Mouse (Mus musculus) cerebellum, postnatal 4 days (tissue): ENCODE results near the gene Rpl36-ps4.

ENCODE experiments used
- DNase-seq, 2 experiments: peaks; one replicate each; pipeline ENCODE4 v3.0.0; 2022; ENCODE audit warnings: low spot score in 2 of 2, mixed read lengths in 1 of 2

Rpl36-ps4 gene

DNA sequence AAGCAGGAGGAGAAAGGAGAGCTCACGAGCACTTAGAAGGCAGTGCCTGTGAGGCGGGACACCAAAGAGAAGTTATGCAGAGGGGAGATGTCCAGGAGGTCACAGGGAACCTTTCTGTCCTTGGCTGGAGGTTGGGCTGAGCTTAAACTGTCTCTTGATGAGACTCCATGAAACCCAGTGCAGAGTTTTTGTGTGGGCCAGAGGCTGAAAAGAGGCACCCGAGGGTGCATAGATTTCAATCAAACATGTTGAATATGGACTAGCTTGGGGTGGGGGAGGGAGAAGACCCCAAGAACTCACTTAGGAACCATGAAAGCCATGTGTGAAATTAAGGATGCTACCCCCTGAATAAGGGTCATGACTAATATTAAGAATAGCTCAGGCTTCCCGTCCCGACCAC lies at the start of gene Rpl36-ps4:
Rpl36-ps4 (plus strand) TSS at position 301 of the 400 bp plus-strand sequence.
- no peak for DNase-seq

GRCm38 (mm10) chr17:87871461-87872126 lies 49.2 kb upstream of the Rpl36-ps4 start:
- DNase-seq, result no peak

GRCm38 (mm10) chr17:87872286-87872685 lies 48.5 kb upstream of the Rpl36-ps4 start:
- DNase-seq, result peak; percentile 19 to 44

DNA sequence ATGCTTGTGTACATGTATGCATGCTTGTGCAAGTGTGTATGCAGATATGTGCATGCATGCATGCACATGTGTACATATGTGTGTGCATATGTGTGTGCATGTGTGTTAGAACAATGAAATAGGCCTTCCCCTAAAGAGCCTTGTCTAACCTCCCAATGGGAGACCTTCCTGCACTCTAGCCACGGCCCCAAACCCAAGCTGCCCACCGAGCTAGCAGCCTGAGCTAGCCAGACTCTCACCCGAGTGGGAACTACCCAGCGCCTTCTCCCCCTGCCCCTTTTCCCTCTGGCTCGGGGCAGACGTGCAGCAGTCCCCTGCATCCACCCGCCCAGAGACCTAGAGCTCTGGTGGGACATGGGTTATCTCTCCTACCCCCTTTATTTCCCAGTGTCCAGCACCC lies 47.3 kb upstream of the Rpl36-ps4 start:
- DNase-seq, result peak in 1 of 2 experiments; percentile 16

DNA sequence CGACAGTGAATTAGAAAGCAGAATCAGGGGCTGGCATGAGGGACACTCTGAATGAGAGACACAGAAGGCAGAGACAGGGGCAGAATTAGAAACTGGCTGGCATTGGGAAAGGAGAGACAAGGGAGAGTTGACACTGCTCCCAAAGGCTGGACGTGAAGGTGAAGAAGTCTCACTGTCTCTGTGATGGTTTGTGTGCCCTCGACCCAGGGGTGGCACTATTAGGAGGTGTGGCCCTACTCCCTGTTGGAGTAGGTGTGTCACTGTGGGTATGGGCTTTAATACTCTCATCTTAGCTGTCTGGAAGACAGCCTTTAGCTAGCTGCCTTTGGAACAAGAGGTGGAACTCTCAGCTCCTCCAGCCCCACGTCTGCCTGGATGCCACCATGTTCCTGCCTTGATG lies 46.8 kb upstream of the Rpl36-ps4 start:
- peak in 1 of 2 experiments; percentile 2 for DNase-seq

DNA sequence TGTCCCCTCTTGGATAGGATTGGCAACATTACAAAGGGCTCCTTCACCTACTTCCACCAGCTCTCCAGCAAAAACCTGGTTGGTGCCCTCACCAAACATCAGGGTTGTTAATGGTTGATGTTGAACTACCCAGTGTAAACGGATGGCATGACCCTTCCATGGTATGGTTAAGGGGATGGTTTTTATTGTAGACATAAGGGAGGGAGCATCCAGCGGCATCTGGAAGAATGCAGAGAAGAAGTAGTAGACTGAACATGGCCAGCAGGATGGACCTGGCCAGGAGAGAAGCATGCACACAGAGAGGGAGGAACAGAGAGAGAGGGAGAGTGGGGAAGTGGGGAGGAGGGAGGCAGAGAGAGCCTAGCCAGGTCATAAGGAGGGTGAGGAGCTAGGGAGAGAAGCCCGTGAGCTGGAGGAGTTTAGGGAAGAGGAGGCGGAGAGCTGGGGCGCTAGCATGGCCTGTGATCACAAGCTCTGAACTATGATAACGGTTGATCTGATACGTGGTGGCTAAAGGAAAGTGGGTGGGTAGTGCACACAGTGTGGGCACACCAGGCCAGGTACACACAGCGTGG lies 45.3 kb upstream of the Rpl36-ps4 start:
- peak in 1 of 2 experiments; percentile 7 for DNase-seq

- peak in 1 of 2 experiments; percentile 17 for DNase-seq
Measured at GRCm38 (mm10) chr17:87876295-87877000, 44.3 kb upstream of the Rpl36-ps4 start.

GRCm38 (mm10) chr17:87877207-87878073 lies 43.3 kb upstream of the Rpl36-ps4 start:
- DNase-seq, result peak; percentile 21 to 56

- peak in 1 of 2 experiments; percentile 12 for DNase-seq
Measured at GRCm38 (mm10) chr17:87878556-87879483, 42.0 kb upstream of the Rpl36-ps4 start.

- peak in 1 of 2 experiments; percentile 19 for DNase-seq
Measured at GRCm38 (mm10) chr17:87879484-87880225, 41.1 kb upstream of the Rpl36-ps4 start.

DNA sequence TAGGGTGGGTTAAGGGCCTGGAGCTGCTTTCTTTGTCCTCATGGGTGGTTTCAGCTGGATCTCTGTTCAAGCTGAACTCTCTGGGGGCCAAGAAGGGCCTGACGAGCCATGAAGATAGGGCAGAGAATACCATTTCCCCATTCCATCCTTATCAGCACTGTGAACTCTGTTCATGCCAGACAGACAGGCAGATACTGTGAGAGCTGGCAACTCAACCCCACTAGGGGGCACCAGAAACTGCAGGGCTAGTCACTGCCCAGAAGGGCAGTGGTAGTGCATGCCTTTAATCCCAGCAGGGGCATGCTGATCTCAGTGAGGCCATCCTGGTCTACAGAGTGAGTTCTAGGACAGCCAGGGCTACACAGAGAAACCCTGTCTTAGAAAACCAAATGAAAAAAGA lies 38.2 kb upstream of the Rpl36-ps4 start:
- peak; percentile 20 to 24 for DNase-seq

GRCm38 (mm10) chr17:87897175-87897574 lies 23.6 kb upstream of the Rpl36-ps4 start:
- no peak for DNase-seq

DNA sequence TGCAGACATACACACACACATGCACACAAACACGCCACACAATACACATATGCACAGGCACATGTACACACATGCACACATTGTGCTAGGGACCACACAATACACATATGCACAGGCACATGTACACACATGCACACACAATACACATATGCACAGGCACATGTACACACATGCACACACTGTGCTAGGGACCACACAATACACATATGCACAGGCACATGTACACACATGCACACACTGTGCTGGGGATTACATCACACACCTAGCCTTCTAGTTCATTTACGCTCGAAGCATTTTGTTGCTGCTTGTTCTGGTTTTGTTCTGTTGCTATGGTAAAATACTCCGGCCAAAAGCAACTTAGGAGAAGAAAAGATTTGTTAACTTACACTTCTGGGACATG lies 20.1 kb upstream of the Rpl36-ps4 start:
- DNase-seq, result no peak

GRCm38 (mm10) chr17:87901163-87901562 lies 19.6 kb upstream of the Rpl36-ps4 start:
- no peak for DNase-seq

DNA sequence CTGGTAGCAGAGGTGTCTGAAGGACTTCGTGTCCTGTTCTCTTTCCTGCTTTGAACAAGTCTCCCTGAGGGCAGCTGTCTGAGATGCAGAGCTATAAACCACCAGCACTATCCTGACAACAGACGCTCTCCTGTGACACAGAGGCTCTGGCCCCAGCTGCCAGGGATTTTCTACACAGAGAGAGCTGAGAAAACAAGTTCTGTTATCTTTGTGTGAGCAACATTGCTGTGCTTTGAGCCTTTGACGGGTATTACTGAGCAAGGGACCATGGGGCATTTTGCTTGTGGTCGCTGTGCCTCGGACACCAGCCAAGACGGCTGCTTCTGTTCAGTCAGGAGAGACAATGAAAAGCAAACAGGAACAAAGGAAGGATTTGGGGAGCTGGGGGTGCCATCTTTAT lies 17.6 kb upstream of the Rpl36-ps4 start:
- DNase-seq, result no peak

GRCm38 (mm10) chr17:87903725-87904124 lies 17.1 kb upstream of the Rpl36-ps4 start:
- DNase-seq, result no peak

GRCm38 (mm10) chr17:87915386-87915785 lies 5.4 kb upstream of the Rpl36-ps4 start:
- DNase-seq, result no peak

GRCm38 (mm10) chr17:87918121-87918520 lies 2.7 kb upstream of the Rpl36-ps4 start:
- no peak for DNase-seq

DNA sequence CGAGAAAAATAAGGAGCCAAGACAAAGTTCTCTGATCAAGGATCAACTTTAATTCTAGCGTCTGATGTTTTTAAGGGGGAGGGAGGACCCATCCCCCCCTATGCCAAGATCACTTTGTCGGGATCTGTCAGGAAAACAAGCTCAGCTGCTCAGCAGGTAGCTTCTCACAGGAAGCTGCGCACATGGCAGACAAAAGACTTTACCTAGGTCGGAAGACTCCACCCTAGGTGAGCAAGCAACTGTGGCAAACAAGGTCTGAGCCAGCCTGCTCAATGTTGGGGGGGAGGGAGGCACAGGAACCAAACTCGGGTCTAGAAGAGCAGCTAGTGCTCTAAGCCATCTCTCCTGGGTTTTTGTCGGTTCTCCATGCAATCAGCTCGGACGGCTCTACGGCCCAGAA lies 13.5 kb downstream of the Rpl36-ps4 start:
- no peak for DNase-seq

- no peak for DNase-seq
Measured at GRCm38 (mm10) chr17:87934736-87935135, 14.0 kb downstream of the Rpl36-ps4 start.
